Mouse (Mus musculus) mature B cell (primary cell): ENCODE data around the gene Kif24.

ENCODE experiments used
- in situ Hi-C: fragments of 300-500 bp; cut with MboI; formaldehyde crosslinking; loops from 2 replicates; pipeline ENCODE4 v1.14.3; 2019

Kif24 gene

DNA sequence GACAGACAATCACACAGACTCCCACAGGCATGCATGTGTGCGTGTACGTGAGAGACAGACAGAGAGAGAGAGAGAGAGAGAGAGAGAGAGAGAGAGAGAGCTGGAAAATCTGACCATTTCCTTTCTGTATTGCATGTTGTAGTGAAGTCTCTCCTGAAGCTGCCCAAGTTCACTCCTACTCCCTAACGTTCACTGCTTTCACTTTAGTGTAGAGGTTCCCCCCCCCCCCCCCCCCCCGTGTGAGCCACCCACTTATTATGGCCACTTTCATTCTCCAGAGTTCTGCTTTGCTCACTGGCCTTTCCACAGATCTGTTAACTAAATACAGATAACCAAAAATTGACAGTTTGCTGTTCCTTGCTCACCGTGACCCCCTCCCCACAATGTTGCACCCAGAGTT lies 116.8 kb downstream of the Kif24 start:
- in situ Hi-C loops, result no loop called here

DNA sequence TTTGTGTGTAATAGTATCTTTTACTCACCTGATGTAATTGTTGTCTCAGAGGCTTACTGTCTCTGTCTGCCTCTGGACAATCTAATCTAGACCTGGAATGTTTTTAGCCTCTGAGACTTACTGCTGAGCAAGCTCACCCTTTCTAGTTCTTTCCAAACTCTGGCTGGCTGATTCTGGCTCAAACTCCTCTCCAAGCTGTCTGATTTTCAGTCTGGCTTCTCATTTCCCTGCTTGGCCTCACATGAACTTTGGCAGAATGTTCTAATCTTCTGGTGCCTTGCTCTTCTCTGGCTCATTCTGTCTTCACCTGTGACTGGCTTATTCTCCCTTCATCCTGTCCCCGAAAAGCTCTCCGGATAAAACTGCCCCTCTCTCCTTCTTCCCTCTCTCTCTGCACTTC lies 118.7 kb downstream of the Kif24 start:
- in situ Hi-C loops, result no loop called here

DNA sequence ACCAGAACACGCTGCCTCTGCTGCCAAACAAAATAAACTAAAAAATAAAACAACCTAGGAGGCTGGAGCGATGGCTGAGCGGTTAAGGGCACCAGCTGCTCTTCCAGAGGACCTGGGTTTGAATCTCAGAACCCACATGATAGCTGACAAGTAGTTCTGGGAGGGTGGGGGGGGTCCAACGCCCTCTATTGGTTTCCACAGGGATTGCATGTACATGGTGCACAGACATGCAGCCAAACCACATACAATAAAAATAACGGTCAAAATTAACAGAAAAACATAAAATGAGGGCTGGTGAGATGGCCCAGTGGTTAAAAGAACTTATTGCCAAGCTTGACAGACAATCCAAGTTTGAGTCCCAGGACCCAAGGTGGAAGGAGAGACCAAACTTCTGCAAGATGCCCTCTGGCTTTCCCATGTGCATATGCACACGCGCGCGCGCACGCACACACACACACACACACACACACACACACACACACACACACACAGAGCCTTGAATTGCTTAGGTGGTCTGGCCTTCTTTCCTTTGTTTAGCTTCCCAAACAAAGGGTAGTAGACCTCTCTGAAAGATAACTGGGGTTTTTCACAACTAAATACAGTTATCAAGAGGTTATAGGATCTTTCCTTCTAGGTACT lies 123.7 kb downstream of the Kif24 start:
- in situ Hi-C loops, result no loop called here
